Mouse (Mus musculus) left cerebral cortex, adult 11 months (tissue): ENCODE data around the gene Chrnb4.

ENCODE experiments used
- DNase-seq: peaks from one replicate; pipeline ENCODE4 v3.0.0; 2022; ENCODE audit warnings: low spot score

The Chrnb4 gene

DNA sequence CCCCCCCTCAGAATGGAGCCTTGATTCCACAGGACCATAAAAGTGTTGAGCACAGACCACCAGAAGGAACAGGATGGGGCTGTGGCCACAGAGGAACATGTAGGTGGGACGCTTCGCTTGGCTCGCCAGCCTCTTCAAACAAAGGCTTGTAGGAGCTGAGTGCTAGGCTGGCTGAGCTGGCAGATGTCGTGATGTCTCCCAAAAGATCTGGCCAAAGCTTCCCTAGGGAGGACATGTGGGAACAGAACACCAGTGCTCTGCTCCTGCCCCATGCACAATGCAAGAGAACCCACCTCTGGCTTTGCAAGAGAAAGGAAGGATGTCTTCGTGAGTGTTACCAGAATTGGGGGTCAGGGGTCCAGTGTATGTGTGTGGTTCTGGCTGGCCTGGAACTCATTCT, 25.3 kb downstream of the Chrnb4 start:
- no peak for DNase-seq

GRCm38 (mm10) chr9:55016926-55017325, 31.7 kb downstream of the Chrnb4 start:
- DNase-seq, result no peak

DNA sequence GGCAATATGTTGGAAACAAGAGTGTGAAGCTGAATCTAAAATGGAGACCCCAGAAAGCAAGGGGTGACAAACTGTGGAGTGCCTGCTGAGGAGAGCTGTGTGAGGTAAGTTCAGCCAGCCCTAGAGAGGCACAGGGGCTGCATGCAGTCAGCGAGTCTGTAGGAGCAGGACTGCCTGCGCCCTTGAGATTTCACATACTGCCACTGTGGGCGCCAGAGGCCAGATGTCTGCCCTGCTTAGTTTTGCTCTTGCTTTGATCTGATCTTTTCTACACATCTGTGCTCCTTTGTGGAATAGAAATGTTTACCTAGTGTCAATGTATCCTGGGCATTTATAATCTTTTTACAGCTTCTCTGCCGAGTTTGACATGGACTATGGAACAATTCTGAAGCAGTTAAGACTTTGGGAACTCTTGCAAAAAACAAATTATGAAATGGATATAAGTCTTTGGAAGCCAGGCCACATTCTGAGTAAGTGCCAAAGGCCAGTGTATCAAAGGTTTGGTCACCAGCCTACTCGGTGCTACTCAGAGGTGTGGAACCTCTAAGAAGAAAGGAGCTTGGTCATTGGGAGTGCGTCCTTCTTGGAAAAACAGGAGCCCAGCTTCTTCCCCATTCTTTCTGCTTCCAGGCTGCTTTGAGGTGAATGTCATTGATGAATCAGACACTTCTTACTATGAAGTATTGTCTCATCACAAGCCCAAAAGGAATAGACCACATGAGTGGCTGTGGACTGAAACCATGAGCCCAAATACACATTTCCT, 37.8 kb downstream of the Chrnb4 start:
- no peak for DNase-seq

- DNase-seq, result no peak
These were observed 38.9 kb downstream of the Chrnb4 start for GRCm38 (mm10) chr9:55009692-55010091.

GRCm38 (mm10) chr9:55003609-55004008, 45.0 kb downstream of the Chrnb4 start:
- no peak for DNase-seq

DNA sequence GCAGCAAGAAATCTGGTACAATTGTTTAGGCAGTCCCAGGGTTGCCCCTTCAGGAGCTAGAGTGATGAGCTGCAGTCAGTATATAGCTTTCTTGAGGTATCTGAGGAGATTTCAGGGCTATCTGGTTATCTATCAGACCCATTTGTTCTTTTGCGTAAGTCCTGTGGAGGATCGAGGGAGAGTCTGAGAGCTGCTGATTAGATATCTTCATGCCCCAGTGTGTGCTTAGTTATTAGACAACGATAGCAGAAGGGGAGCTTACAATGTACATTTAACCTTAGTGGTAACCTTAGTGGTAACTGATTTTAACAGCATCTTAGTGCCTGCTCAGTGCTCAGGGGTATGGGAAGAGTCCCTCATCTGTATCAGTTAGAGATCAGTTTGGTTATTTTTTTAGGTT, 52.9 kb downstream of the Chrnb4 start:
- no peak for DNase-seq

- DNase-seq, result no peak
These were observed 54.2 kb downstream of the Chrnb4 start for GRCm38 (mm10) chr9:54994381-54994780.

DNA sequence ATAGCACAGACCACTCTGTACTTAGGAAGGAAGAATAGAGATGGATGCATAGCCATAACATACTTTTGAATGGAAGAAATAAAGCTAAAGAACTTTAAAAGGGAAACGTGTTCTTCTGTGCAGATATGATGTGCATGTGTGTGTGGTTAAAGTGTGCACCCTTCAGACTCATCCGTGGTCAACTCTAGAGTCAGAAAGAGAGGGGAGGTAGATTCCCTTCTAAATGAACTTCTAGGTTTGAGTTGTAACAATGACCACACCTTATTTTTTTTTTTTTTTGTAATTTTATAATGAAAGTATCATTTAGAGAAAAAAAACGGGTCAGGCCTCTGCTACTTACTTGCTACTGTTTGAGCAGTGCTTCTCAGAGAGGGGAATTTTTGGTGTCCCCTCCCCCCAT, 58.2 kb downstream of the Chrnb4 start:
- DNase-seq, result no peak

- DNase-seq, result no peak
These were observed 66.2 kb downstream of the Chrnb4 start for GRCm38 (mm10) chr9:54982401-54982800.

DNA sequence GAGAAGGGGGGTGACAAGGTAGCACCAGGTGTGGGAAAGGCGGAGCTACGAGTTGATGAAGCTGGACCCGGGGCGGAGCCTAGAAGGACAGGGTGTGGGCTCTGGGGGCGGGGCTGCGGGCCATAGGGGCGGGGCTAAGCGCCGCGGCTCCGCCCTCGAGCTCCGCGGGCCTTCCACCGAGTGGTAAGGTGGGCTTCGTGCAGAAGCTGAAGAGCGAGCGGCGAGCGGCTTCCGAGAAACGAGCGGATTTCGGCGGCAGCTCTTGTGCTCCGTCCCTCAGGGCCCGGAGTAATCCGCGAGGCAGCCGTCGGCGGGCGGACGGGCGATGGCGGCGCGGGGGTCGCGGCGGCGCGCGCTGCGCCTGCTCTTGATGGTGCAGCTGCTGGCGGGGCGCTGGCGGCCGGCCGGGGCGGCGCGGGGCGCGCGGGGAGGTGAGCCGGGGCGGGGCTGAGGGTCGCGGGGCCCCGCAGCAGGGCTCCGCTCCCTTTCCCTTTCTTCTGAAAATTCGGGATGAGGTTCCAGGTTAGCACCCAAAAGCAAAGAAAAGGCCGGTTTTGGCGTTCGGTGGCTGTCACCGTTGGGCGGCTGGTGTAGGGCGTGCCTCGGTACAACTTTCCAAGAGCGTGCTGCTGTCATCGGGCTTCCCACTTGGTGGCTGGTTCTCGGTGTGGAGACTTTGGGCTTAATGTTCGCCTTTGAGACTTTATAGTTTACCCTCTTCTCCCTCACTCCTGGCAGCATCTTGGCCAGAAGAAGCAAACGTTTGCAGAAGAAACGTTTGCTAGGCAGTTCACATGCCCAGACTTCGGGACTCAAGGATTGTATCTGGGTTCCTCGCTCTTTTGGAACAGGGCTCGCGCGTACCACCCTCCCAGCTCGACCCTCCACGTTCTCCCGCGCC, 67.0 kb downstream of the Chrnb4 start:
- DNase-seq, result no peak

- no peak for DNase-seq
These were observed 67.9 kb downstream of the Chrnb4 start, which contains the start of gene Chrna5 for GRCm38 (mm10) chr9:54980674-54981073. TSS of gene Chrna5 (plus strand) at chr9:54980880.
